Mouse (Mus musculus) heart, adult 10 weeks (tissue): ENCODE measurements around the gene Tspan33. TPM values are rescaled to one million over a fixed set of nuclear protein-coding genes. Genes with fewer than 3 reads are reported as not detected.

ENCODE experiments used
- polyA plus RNA-seq: library from polyadenylated mRNA; stranded (reverse); fragments of 350-450 nt; fragmentation: Illumina TruSeq; extraction: RNeasy Lipid Tissue Mini Kit (QIAGEN cat#74804); gene quantifications from one replicate; pipeline ENCODE4 v1.2.3, GENCODE M21; 2014; ENCODE audit warnings: low read depth, low replicate concordance

The Tspan33 gene
- 2.7 TPM for polyA plus RNA-seq

DNA sequence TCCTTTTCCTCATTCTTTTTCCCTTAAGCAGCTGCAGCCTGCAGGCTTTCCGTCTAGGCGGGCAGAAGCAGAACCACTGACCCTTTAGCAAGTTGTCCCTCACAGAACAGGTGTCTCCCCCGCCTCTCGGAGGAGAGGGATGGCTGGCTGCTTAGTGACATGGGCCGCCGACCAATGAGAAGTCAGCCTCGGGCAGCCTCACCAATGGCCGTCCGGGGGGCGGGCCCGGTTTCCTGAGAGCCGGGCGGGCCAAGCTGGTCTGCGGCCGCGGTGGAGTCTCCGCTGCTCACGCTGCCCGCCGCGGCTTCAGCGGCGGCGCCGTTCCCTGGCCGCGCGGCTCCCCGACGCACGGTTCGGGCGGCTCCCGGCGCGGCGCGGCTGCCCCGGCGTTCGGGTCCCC, at the start of gene Tspan33:
Tspan33 (plus strand) TSS at position 270 of the 400 bp plus-strand sequence.

DNA sequence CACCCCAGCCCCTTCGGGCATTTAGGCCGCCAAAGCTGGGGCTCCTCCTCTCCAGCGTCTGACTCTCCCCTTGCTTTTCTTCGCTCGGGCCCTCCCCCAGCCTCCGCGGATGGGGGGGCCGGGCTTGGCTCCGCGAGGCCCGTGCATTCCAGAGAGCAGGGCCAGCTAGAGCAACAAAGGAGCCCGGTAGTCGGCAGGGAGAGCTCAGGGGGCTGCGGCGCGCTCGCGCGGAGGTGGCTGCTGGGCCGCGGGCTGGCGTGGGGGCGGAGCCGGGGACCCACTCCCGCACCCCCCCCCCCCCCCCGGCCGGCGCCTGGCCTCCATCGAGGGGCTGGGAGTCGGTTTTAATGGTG, 41.3 kb downstream of the Tspan33 start, which contains the start of gene Smo:
Smo (plus strand) TSS at position 168 of the 353 bp plus-strand sequence.

Other genes with a start within 250 kb of the Tspan33 start
- 114 TPM for gene Atp6v1f, start 226.5 kb upstream of the Tspan33 start, polyA plus RNA-seq
- not detected for gene Atp6v1fnb, start 222.8 kb upstream of the Tspan33 start, polyA plus RNA-seq
- 4.6 TPM for gene Kcp, start 186.3 kb upstream of the Tspan33 start, polyA plus RNA-seq
- gene Irf5, start 167.6 kb upstream of the Tspan33 start, polyA plus RNA-seq, result 4.4 TPM
- 51.2 TPM for gene Tnpo3, start 84.3 kb upstream of the Tspan33 start, polyA plus RNA-seq
- gene Smo, start 41.3 kb downstream of the Tspan33 start, polyA plus RNA-seq, result 10.4 TPM
- 11.1 TPM for gene Ahcyl2, start 73.8 kb downstream of the Tspan33 start, polyA plus RNA-seq
- 48.9 TPM for gene Strip2, start 222.8 kb downstream of the Tspan33 start, polyA plus RNA-seq